Mouse (Mus musculus) heart, postnatal 36 days (tissue): ENCODE measurements at regions not wholly inside any gene's neighbourhood (a gene's known extent, or its start where the extent isn't known, plus 50 kb on each side); places are given as distances from the start of the nearest gene placed in this dataset.

Experiments used
- DNase-seq, 2 experiments: peaks; one replicate each; pipeline ENCODE4 v3.0.0; 2021 to 2022
- intact Hi-C: fragments of 180-260 bp; cut with DNase I; formaldehyde crosslinking; loops from one replicate; pipeline ENCODE4 v1.15.1; 2025

GRCm38 (mm10) chr10:99959279-99959678 lies 56.2 kb upstream of the Kitl start:
- intact Hi-C loops, result no loop called here
- no peak for DNase-seq

- DNase-seq, result no peak
- intact Hi-C loops, result loop anchor here (5.0 kb wide), 3 partner anchors 65 to 310 kb away; partner anchors contain the start of gene Kitl
These were observed 62.9 kb upstream of the Kitl start for GRCm38 (mm10) chr10:99952486-99952885.

- intact Hi-C loops, result loop anchor here (5.0 kb wide), 3 partner anchors 66 to 309 kb away; partner anchors contain the start of gene Kitl
- DNase-seq, result no peak
These were observed 63.7 kb upstream of the Kitl start for GRCm38 (mm10) chr10:99951718-99952117.

GRCm38 (mm10) chr10:99951316-99951715 lies 64.1 kb upstream of the Kitl start:
- DNase-seq, result no peak
- intact Hi-C loops, result loop anchor here (5.0 kb wide), 3 partner anchors 66 to 309 kb away; partner anchors contain the start of gene Kitl

- intact Hi-C loops, result loop anchor here (10.0 kb wide), 1 partner anchor 194 kb away; the partner anchor contains the start of gene Csl
- DNase-seq, result no peak
These were observed 66.7 kb upstream of the Kitl start for GRCm38 (mm10) chr10:99948740-99949139.

- intact Hi-C loops, result loop anchor here (10.0 kb wide), 1 partner anchor 191 kb away; the partner anchor contains the start of gene Csl
These were observed 70.0 kb upstream of the Kitl start for GRCm38 (mm10) chr10:99945418-99945817.

GRCm38 (mm10) chr10:99941665-99942064 lies 73.8 kb upstream of the Kitl start:
- DNase-seq, result peak in 1 of 2 experiments; percentile 23
- intact Hi-C loops, result loop anchor here (5.0 to 10.0 kb wide), 2 partner anchors 99 to 187 kb away; partner anchors contain the start of gene Csl

More at GRCm38 (mm10) chr10:99945418-99945817, 70.0 kb upstream of the Kitl start:
- no peak for DNase-seq

GRCm38 (mm10) chr10:99938901-99939300 lies 76.5 kb upstream of the Kitl start:
- DNase-seq, result no peak
- intact Hi-C loops, result no loop called here

GRCm38 (mm10) chr10:99937921-99938618 lies 77.4 kb upstream of the Kitl start:
- intact Hi-C loops, result no loop called here

GRCm38 (mm10) chr10:99929191-99929590 lies 86.2 kb upstream of the Kitl start:
- intact Hi-C loops, result no loop called here
- DNase-seq, result no peak

More at GRCm38 (mm10) chr10:99937921-99938618, 77.4 kb upstream of the Kitl start:
- DNase-seq, result no peak

GRCm38 (mm10) chr10:99927913-99928312 lies 87.5 kb upstream of the Kitl start:
- intact Hi-C loops, result no loop called here
- DNase-seq, result no peak

- intact Hi-C loops, result no loop called here
- peak in 1 of 2 experiments; percentile 7 for DNase-seq
These were observed 89.0 kb upstream of the Kitl start for GRCm38 (mm10) chr10:99926327-99926954.

- intact Hi-C loops, result no loop called here
These were observed 90.9 kb upstream of the Kitl start for GRCm38 (mm10) chr10:99924541-99924940.

GRCm38 (mm10) chr10:99919925-99920324 lies 95.5 kb upstream of the Kitl start:
- intact Hi-C loops, result no loop called here
- no peak for DNase-seq

More at GRCm38 (mm10) chr10:99924541-99924940, 90.9 kb upstream of the Kitl start:
- no peak for DNase-seq

GRCm38 (mm10) chr10:99918567-99919320 lies 96.7 kb upstream of the Kitl start:
- DNase-seq, result no peak
- intact Hi-C loops, result no loop called here

GRCm38 (mm10) chr10:99913846-99914187 lies 101.6 kb upstream of the Kitl start:
- DNase-seq, result no peak
- intact Hi-C loops, result loop anchor here (5.0 kb wide), 1 partner anchor 103 kb away; the partner anchor contains the start of gene Kitl

GRCm38 (mm10) chr10:99913001-99913845 lies 102.2 kb upstream of the Kitl start:
- DNase-seq, result peak; percentile 16 to 19
- intact Hi-C loops, result loop anchor here (5.0 kb wide), 1 partner anchor 104 kb away; the partner anchor contains the start of gene Kitl

GRCm38 (mm10) chr10:99910011-99910723 lies 105.3 kb upstream of the Kitl start:
- no peak for DNase-seq
- intact Hi-C loops, result loop anchor here (5.0 kb wide), 1 partner anchor 107 kb away; the partner anchor contains the start of gene Kitl

- intact Hi-C loops, result no loop called here
These were observed 107.4 kb upstream of the Kitl start for GRCm38 (mm10) chr10:99908044-99908443.

More at GRCm38 (mm10) chr10:99908044-99908443, 107.4 kb upstream of the Kitl start:
- no peak for DNase-seq
